ENCODE assay signal across 8 mouse cellular contexts in the genomic region with DNA sequence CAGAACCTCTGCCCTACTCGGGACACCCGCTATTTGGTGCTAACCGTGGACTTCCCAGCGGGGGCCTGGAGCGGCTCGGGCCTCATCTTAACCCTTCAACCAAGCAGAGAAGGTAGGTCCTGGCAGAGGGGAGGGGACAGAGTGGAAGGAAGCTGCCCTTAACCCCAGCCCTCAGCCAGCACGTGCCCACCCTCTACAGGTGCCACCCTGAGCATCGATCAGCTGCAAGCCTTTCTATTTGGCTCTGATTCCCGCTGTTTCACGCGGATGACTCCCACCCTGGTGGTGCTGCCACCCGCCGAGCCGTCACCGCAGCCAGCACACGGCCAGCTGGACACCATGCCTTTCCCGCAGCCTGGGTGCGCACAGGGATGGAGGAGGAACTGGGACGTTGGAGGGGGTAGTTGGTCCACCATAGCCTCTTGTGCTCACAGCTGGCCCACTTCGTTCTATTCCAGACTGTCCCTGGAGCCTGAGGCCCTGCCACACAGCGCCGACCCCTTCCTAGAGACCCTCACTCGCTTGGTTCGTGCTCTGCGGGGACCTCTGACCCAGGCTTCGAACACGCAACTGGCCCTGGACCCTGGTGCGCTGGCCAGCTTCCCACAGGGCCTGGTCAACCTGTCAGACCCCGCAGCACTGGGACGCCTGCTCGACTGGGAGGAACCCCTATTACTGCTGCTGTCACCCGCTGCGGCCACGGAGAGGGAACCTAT. TPM values are rescaled to one million over a fixed set of nuclear protein-coding genes. Genes with fewer than 3 reads are reported as not detected.
DNase-seq lines count a peak whose midpoint lies in the region; ATAC-seq and TF ChIP-seq lines count a peak whose summit lies in the region.

No protein-coding gene starts in this region.

- peak overlapping the region; percentile 54 for H3K4me3 ChIP-seq in heart, embryonic 15.5 days
- H3K4me3 ChIP-seq in cortical plate, adult 2 months (ENCODE audit: insufficient read depth, low read length), result peak overlapping the region; percentile 3
- peak overlapping the region; percentile 41 for H3K4me3 ChIP-seq in hindbrain, embryonic 11.5 days (ENCODE audit: low read depth, low read length)
- peak overlapping the region; percentile 54 for H3K4me3 ChIP-seq in midbrain, embryonic 12.5 days

- 48% methylated on average over 34 of the region's 34 CpGs for WGBS in heart, embryonic 15.5 days
- WGBS in hindbrain, embryonic 11.5 days, result 40% methylated on average over 34 of the region's 34 CpGs
- 39% methylated on average over 34 of the region's 34 CpGs for WGBS in midbrain, embryonic 12.5 days

- DNase-seq in heart, postnatal 4 days, result no peak
- DNase-seq in hindbrain, embryonic 11.5 days (ENCODE audit: low spot score), result no peak
- DNase-seq in layer of hippocampus, adult 9-11 months, result no peak
- no peak for DNase-seq in embryo, embryonic 11 days

- H3K27ac ChIP-seq in heart, embryonic 15.5 days, result peak overlapping the region; percentile 86
- H3K27ac ChIP-seq in cortical plate, adult 2 months (ENCODE audit: insufficient read depth, low read length), result peak overlapping the region; percentile 91
- peak overlapping the region; percentile 60; the same call in 1 of the 2 replicates for H3K27ac ChIP-seq in hindbrain, embryonic 11.5 days (ENCODE audit: low read depth, low read length)
- H3K27ac ChIP-seq in midbrain, embryonic 12.5 days (replicated peaks), result peak overlapping the region; percentile 83

- TF ChIP-seq POLR2A in cortical plate, adult 2 months (IDR thresholded peaks at IDR 0.05; ENCODE audit: extremely low read depth, insufficient read depth, low read length), result no peak

- H3K4me2 ChIP-seq in heart, embryonic 15.5 days, result peak overlapping the region; percentile 93
- H3K4me2 ChIP-seq in hindbrain, embryonic 11.5 days (replicated peaks; ENCODE audit: low read depth, low read length), result peak overlapping the region; percentile 98
- H3K4me2 ChIP-seq in midbrain, embryonic 12.5 days (replicated peaks), result peak overlapping the region; percentile 96

- no peaks in the 10 kb centered on the region for H3K9me3 ChIP-seq in heart, embryonic 15.5 days (replicated peaks)
- H3K9me3 ChIP-seq in hindbrain, embryonic 11.5 days (ENCODE audit: control insufficient read depth, low read length), result no peaks in the 10 kb centered on the region
- H3K9me3 ChIP-seq in midbrain, embryonic 12.5 days, result no peaks in the 10 kb centered on the region

- H3K4me1 ChIP-seq in heart, embryonic 15.5 days (replicated peaks), result peaks cover 55% of the 10 kb centered on the region
- 0 out of 2 replicates have a peak, but pooled peaks cover 2% of the 10 kb centered on the region for H3K4me1 ChIP-seq in cortical plate, adult 2 months (ENCODE audit: control insufficient read depth, insufficient read depth, low read length)
- peaks cover 23% of the 10 kb centered on the region for H3K4me1 ChIP-seq in hindbrain, embryonic 11.5 days (replicated peaks; ENCODE audit: control insufficient read depth, insufficient read depth, low read length)
- H3K4me1 ChIP-seq in midbrain, embryonic 12.5 days, result peaks cover 42% of the 10 kb centered on the region

- peaks cover 5% of the 10 kb centered on the region; the same call in 1 of the 2 replicates for H3K27me3 ChIP-seq in heart, embryonic 15.5 days
- H3K27me3 ChIP-seq in hindbrain, embryonic 11.5 days (ENCODE audit: control insufficient read depth, insufficient read depth, low read length), result peaks cover 24% of the 10 kb centered on the region
- H3K27me3 ChIP-seq in midbrain, embryonic 12.5 days, result peaks cover 56% of the 10 kb centered on the region

- peaks cover 31% of the 10 kb centered on the region for H3K36me3 ChIP-seq in heart, embryonic 15.5 days
- H3K36me3 ChIP-seq in hindbrain, embryonic 11.5 days (ENCODE audit: control insufficient read depth, insufficient read depth, low read length), result peaks cover 14% of the 10 kb centered on the region
- peaks cover 39% of the 10 kb centered on the region for H3K36me3 ChIP-seq in midbrain, embryonic 12.5 days

- ATAC-seq in heart, embryonic 15.5 days (replicated peaks; ENCODE audit: insufficient number of reproducible peaks, insufficient read depth, low FRiP score, low read depth), result no peak
- ATAC-seq in hindbrain, embryonic 11.5 days (ENCODE audit: low FRiP score), result no peak
- peak; percentile 16 for ATAC-seq in midbrain, embryonic 12.5 days (ENCODE audit: low FRiP score, low read depth)
- ATAC-seq in inflammation-experienced regulatory T-cells, adult 6 months, result no peak

- H3K9ac ChIP-seq in heart, embryonic 15.5 days, result peak overlapping the region; percentile 60
- peak overlapping the region; percentile 64 for H3K9ac ChIP-seq in hindbrain, embryonic 11.5 days (ENCODE audit: low read depth, low read length)
- peak overlapping the region; percentile 78 for H3K9ac ChIP-seq in midbrain, embryonic 12.5 days (replicated peaks)

- TF ChIP-seq CTCF in cortical plate, adult 2 months (IDR thresholded peaks at IDR 0.05; ENCODE audit: extremely low read depth, insufficient read depth, low read length), result no peak

RNA-seq across cellular contexts. Expression of gene Amh, which starts 1.5 kb away (rescaled TPM):
- polyA plus RNA-seq in heart, embryonic 15.5 days (2015; fragmentation: Nextera tagmentation; extraction: Ambion mirVana), result 0.16 and 0.19 TPM in 2 replicates
- total RNA-seq in heart, postnatal 4 days (2021), result 1 to 10 TPM in 1 of 2 experiments, under 1 TPM in 1; 0.61 to 1.0 TPM
- 1.6 and 2.3 TPM in 2 replicates for polyA plus RNA-seq in cortical plate, adult 2 months (2012; rRNA removed)
- polyA plus RNA-seq in hindbrain, embryonic 11.5 days (2014; fragmentation: Nextera tagmentation; extraction: Ambion mirVana), result not detected in 2 replicates
- polyA plus RNA-seq in midbrain, embryonic 12.5 days (2016; fragmentation: Nextera tagmentation; extraction: Ambion mirVana), result 0.10 TPM in 1 of 2 replicates, not detected in the other
- polyA plus RNA-seq in inflammation-experienced regulatory T-cells, adult 6 months (2017; shearing (Covaris generic)), result not detected

RNA-seq across cellular contexts. Expression of gene Jsrp1, which starts 6.8 kb away (rescaled TPM):
- polyA plus RNA-seq in heart, embryonic 15.5 days (2015; fragmentation: Nextera tagmentation; extraction: Ambion mirVana), result 4.0 and 5.1 TPM in 2 replicates
- 1 to 10 TPM in 1 of 2 experiments, under 1 TPM in 1; 0.62 to 1.6 TPM for total RNA-seq in heart, postnatal 4 days (2021)
- polyA plus RNA-seq in cortical plate, adult 2 months (2012; rRNA removed), result 4.7 and 5.0 TPM in 2 replicates
- 0.36 and 0.61 TPM in 2 replicates for polyA plus RNA-seq in hindbrain, embryonic 11.5 days (2014; fragmentation: Nextera tagmentation; extraction: Ambion mirVana)
- polyA plus RNA-seq in midbrain, embryonic 12.5 days (2016; fragmentation: Nextera tagmentation; extraction: Ambion mirVana), result 0.38 and 0.50 TPM in 2 replicates
- not detected for polyA plus RNA-seq in inflammation-experienced regulatory T-cells, adult 6 months (2017; shearing (Covaris generic))

RNA-seq across cellular contexts. Expression of gene Plekhj1, which starts 8.1 kb away (rescaled TPM):
- polyA plus RNA-seq in heart, embryonic 15.5 days (2015; fragmentation: Nextera tagmentation; extraction: Ambion mirVana), result 65.2 and 83.1 TPM in 2 replicates
- total RNA-seq in heart, postnatal 4 days (2021), result 10 to 100 TPM; 36.2 to 37.1 TPM
- 59.5 and 62.6 TPM in 2 replicates for polyA plus RNA-seq in cortical plate, adult 2 months (2012; rRNA removed)
- polyA plus RNA-seq in hindbrain, embryonic 11.5 days (2014; fragmentation: Nextera tagmentation; extraction: Ambion mirVana), result 142 and 150 TPM in 2 replicates
- polyA plus RNA-seq in midbrain, embryonic 12.5 days (2016; fragmentation: Nextera tagmentation; extraction: Ambion mirVana), result 137 and 148 TPM in 2 replicates
- 100 to 1,000 TPM; 127 to 149 (median 146) TPM for polyA plus RNA-seq in inflammation-experienced regulatory T-cells, adult 6 months (2017; shearing (Covaris generic))

RNA-seq across cellular contexts. Expression of gene Sf3a2, which starts 8.5 kb away (rescaled TPM):
- 38.3 and 48.3 TPM in 2 replicates for polyA plus RNA-seq in heart, embryonic 15.5 days (2015; fragmentation: Nextera tagmentation; extraction: Ambion mirVana)
- total RNA-seq in heart, postnatal 4 days (2021), result 10 to 100 TPM; 46.0 to 51.7 TPM
- polyA plus RNA-seq in cortical plate, adult 2 months (2012; rRNA removed), result 38.9 and 46.1 TPM in 2 replicates
- 83.4 and 84.4 TPM in 2 replicates for polyA plus RNA-seq in hindbrain, embryonic 11.5 days (2014; fragmentation: Nextera tagmentation; extraction: Ambion mirVana)
- polyA plus RNA-seq in midbrain, embryonic 12.5 days (2016; fragmentation: Nextera tagmentation; extraction: Ambion mirVana), result 68.5 and 70.8 TPM in 2 replicates
- polyA plus RNA-seq in inflammation-experienced regulatory T-cells, adult 6 months (2017; shearing (Covaris generic)), result 10 to 100 TPM; 12.1 to 22.6 (median 17.8) TPM

RNA-seq across cellular contexts. Expression of gene Oaz1, which starts 20.0 kb away (rescaled TPM):
- 1,772 and 2,077 TPM in 2 replicates for polyA plus RNA-seq in heart, embryonic 15.5 days (2015; fragmentation: Nextera tagmentation; extraction: Ambion mirVana)
- total RNA-seq in heart, postnatal 4 days (2021), result 1,000 to 10,000 TPM; 1,002 to 1,049 TPM
- 643 and 729 TPM in 2 replicates for polyA plus RNA-seq in cortical plate, adult 2 months (2012; rRNA removed)
- polyA plus RNA-seq in hindbrain, embryonic 11.5 days (2014; fragmentation: Nextera tagmentation; extraction: Ambion mirVana), result 1,755 and 1,772 TPM in 2 replicates
- 1,390 and 1,564 TPM in 2 replicates for polyA plus RNA-seq in midbrain, embryonic 12.5 days (2016; fragmentation: Nextera tagmentation; extraction: Ambion mirVana)
- polyA plus RNA-seq in inflammation-experienced regulatory T-cells, adult 6 months (2017; shearing (Covaris generic)), result 1,000 to 10,000 TPM; 1,680 to 2,431 (median 2,240) TPM

Comparison
In these comparisons a context has a peak if more than half of its experiments do, and no peak if none do; other contexts are left out.
1. H3K4me3 ChIP-seq: peak in every context shown above with its lines; median percentile 54 in heart, embryonic 15.5 days; 54 in midbrain, embryonic 12.5 days; 41 in hindbrain, embryonic 11.5 days; 3 in cortical plate, adult 2 months.